Mouse (Mus musculus) cortical plate, adult 2 months (tissue): ENCODE results near the gene Arhgap30.

ENCODE experiments used
- CTCF ChIP-seq: fragments of 200-500 bp; IDR thresholded peaks from 2 replicates; pipeline ENCODE4 v1.5.1; 2011; ENCODE audit warnings: mild to moderate bottlenecking, control low read depth, low read length; ENCODE audit not compliant: insufficient read depth; ENCODE audit errors: extremely low read depth
- POLR2A ChIP-seq: fragments of 200-500 bp; IDR thresholded peaks from 2 replicates; pipeline ENCODE4 v1.6.1; 2011; ENCODE audit warnings: mild to moderate bottlenecking, low read length, control low read depth; ENCODE audit not compliant: insufficient read depth; ENCODE audit errors: extremely low read depth

DNA sequence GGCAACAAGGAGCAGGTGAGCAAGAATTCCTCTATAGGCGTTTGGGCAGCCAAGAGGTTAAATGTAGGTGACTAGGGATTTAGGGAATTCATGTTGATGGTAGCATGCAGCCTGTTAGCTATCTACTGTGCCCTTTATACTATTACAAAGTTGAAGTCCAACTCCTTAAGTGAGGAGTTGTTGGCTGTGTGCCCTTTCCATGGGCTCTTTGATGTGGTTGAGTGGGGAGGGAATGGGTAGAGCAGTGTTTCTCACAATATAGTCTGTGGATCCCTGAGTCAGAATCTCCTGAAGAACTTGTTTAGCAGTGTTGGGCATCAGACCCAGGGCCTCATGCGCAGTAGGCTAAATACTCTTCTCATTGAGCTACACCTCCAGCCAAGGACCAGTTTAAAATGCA lies 31.9 kb upstream of the Arhgap30 start:
- TF ChIP-seq POLR2A (no peak), CTCF (no peak)
